Mouse (Mus musculus): ENCODE results near the gene Auts2. TPM values are rescaled to one million over a fixed set of nuclear protein-coding genes. Genes with fewer than 3 reads are reported as not detected.

Auts2 gene
- polyA plus RNA-seq, 1 experiment from 2014 or later: 75.0 TPM

DNA sequence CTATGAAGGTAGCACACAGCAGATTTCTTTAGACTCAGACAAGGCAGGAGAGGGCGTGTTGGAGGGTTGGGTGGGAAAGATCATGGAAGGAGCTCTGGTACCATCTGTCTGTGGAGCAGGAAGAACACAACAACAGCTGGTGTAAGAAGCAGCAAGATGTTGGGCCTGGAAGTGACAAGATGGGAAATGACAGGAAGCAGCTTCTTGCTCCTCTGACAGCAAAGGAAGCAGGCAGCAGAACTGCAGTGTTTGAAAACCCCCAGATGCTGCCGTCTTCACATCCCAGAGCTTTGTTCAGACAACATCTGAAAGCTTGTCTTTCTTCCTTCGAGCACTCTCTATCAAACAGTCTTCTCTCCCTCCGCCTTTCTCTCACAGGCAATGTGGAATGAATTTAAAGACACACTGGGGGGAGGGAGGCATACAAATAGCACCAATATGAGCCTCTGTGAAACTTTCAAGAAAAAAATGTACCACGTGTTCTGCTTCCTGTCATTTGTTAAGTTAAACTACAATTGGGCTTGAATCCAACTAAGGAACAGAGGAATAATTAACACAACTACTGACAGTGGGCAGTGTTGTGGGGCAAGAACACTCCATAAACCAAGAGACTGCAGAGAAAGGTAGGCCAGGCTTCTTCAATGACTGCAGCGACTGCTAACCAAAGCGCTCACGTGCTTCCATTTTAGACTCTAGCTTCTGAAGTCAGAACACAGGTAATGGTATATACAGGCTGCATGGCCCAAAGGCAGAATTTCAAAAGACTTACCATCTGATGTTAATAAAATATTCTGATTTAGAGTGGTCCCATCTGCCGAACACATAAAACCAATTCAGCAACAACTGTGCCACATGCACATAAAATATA is 381.6 kb downstream of the Auts2 start:
- no peak overlapping the region for H3K4me2 ChIP-seq (ENCODE audit: low read length)
- 45% methylated on average over 9 of the region's 9 CpGs for WGBS
- ATAC-seq (ENCODE audit: low FRiP score, low TSS enrichment): no peak
- H3K4me1 ChIP-seq (ENCODE audit: control insufficient read depth, insufficient read depth, low read length): peaks cover 21% of the 10 kb centered on the region
- no peaks in the 10 kb centered on the region for H3K27me3 ChIP-seq (ENCODE audit: control insufficient read depth, insufficient read depth, low read length)
- DNase-seq: peak; percentile 53
- 0 out of 2 replicates have a peak overlapping the region, but pooled peaks have one; percentile 38 for H3K27ac ChIP-seq (replicated peaks; ENCODE audit: low read depth, low read length)
- H3K9ac ChIP-seq (replicated peaks; ENCODE audit: low read length): no peak overlapping the region; the same call in 1 of the 2 replicates
- no peak overlapping the region for H3K4me3 ChIP-seq (replicated peaks; ENCODE audit: low read depth, low read length)
- H3K9me3 ChIP-seq (ENCODE audit: control insufficient read depth, low read length): no peaks in the 10 kb centered on the region
- no peaks in the 10 kb centered on the region for H3K36me3 ChIP-seq (ENCODE audit: control insufficient read depth, insufficient read depth, low read length)

DNA sequence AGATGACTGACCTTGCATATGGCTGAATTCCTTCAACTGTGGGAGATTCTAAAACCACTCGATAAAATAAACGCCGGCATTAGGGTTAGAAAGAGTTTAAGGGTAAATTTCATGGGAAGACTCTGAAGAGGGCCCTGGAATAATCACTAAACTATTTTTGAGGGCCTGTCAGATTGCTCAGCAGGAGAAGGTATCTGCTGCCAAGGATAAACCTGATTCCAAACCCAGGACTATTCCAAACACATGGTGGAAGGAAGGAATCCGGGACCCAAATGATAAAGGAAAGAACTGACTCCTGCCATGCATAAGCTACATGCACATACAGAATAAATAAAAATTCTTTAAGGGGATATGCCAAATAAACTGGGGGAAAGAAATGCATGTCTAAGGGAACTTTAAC is 399.0 kb downstream of the Auts2 start:
- no peaks in the 10 kb centered on the region for H3K36me3 ChIP-seq (ENCODE audit: control insufficient read depth, insufficient read depth, low read length)

DNA sequence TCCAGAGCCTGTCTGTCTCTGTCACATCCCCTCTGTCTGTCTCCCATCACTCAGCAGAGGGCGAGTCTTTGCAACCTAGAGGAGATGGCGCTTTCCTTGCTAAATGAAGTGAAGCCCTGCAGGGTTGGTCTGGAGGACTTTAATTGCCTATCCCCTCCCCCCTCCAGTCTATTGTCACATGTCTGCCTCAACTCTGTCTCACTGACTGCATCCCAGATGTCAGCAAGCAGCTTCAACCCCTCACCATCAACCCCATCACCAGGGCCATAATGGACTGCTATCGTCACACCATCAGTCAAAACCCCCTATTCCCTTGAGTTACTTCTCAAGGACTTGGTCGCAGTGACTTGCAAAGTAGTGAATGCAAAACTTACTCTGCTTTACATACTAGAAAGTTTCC is 402.3 kb downstream of the Auts2 start:
- Histone ChIP-seq H3K9me3 (ENCODE audit: control insufficient read depth, low read length) (no peaks in the 10 kb centered on the region), H3K27me3 (ENCODE audit: control insufficient read depth, insufficient read depth, low read length) (no peaks in the 10 kb centered on the region), H3K36me3 (ENCODE audit: control insufficient read depth, insufficient read depth, low read length) (no peaks in the 10 kb centered on the region), H3K9ac (replicated peaks; ENCODE audit: low read length) (no peak overlapping the region), H3K4me1 (ENCODE audit: control insufficient read depth, insufficient read depth, low read length) (no peaks in the 10 kb centered on the region), H3K4me2 (ENCODE audit: low read length) (no peak overlapping the region), H3K27ac (replicated peaks; ENCODE audit: low read depth, low read length) (no peak overlapping the region), H3K4me3 (replicated peaks; ENCODE audit: low read depth, low read length) (no peak overlapping the region)
- 71% methylated on average over 4 of the region's 4 CpGs for WGBS
- DNase-seq (no peak), ATAC-seq (ENCODE audit: low FRiP score, low TSS enrichment) (no peak)

More for the DNA sequence above, 399.0 kb downstream of the Auts2 start:
- ATAC-seq (ENCODE audit: low FRiP score, low TSS enrichment) (no peak), DNase-seq (no peak)
- Histone ChIP-seq H3K4me3 (replicated peaks; ENCODE audit: low read depth, low read length) (no peak overlapping the region), H3K27ac (replicated peaks; ENCODE audit: low read depth, low read length) (no peak overlapping the region), H3K9me3 (ENCODE audit: control insufficient read depth, low read length) (no peaks in the 10 kb centered on the region), H3K27me3 (ENCODE audit: control insufficient read depth, insufficient read depth, low read length) (no peaks in the 10 kb centered on the region), H3K4me1 (ENCODE audit: control insufficient read depth, insufficient read depth, low read length) (no peaks in the 10 kb centered on the region), H3K9ac (replicated peaks; ENCODE audit: low read length) (no peak overlapping the region), H3K4me2 (ENCODE audit: low read length) (no peak overlapping the region)
- WGBS: 93% methylated on average over 4 of the region's 4 CpGs

DNA sequence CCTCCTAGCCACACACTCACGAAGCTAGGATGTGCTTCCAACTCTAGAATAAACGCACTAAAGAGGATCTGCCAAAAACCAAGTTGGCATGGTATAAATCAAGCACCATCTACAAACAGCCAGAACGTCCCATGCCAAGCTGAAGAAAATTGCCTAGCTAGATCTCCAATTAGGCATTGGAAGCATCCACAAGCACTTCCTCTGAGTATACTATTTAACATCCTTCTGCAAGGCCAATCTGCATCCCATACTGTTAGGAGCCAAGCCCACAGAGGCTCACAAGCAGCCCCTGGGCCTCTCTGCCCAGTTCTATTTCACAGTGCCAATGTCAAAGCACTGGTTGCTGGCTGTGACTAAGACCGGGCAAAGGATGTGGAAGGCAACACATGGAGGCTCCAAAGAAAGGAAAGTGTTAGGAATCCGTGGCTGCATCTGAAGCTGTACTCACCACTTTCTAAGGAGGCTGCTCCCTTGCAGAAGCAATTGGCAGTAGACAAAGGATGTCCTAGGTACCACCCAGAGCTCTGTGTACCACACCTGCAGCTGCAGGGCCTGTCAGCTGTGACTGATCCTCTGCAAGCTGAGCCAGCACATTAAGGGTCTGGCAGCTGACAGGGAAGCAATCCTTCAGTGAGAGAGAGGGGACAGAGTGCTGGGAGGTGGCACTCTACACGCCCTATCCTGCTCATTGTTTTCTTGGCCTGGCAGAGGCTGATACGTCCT is 407.0 kb downstream of the Auts2 start:
- no peak for DNase-seq
- no peak overlapping the region for H3K4me3 ChIP-seq (replicated peaks; ENCODE audit: low read depth, low read length)

DNA sequence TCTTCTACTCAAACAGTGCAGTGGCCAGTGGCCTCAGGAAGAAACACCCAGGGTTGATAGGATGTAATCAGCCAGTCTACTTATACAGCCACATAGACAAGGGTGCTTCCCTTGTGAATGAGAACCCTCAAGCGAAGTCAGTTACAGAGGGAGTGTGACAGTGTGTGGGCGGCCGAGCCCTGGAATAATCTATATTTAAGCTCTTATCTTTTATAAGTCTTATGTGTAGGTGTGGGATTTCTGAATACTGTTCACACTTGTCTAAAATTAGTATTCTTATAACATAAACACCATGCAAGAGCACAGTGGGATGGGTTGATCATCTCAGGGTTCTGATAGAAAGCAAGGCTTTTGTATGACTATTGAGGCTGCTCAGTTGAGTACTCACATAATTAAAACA is 411.2 kb downstream of the Auts2 start:
- H3K27me3 ChIP-seq (ENCODE audit: control insufficient read depth, insufficient read depth, low read length): no peaks in the 10 kb centered on the region
- H3K9me3 ChIP-seq (ENCODE audit: control insufficient read depth, low read length): no peaks in the 10 kb centered on the region
- no peaks in the 10 kb centered on the region for H3K4me1 ChIP-seq (ENCODE audit: control insufficient read depth, insufficient read depth, low read length)
- no peaks in the 10 kb centered on the region for H3K36me3 ChIP-seq (ENCODE audit: control insufficient read depth, insufficient read depth, low read length)
- H3K4me3 ChIP-seq (replicated peaks; ENCODE audit: low read depth, low read length): no peak overlapping the region
- no peak for DNase-seq
- H3K4me2 ChIP-seq (ENCODE audit: low read length): no peak overlapping the region
- 95% methylated on average over 3 of the region's 3 CpGs for WGBS
- no peak overlapping the region for H3K27ac ChIP-seq (replicated peaks; ENCODE audit: low read depth, low read length)
- no peak for ATAC-seq (ENCODE audit: low FRiP score, low TSS enrichment)
- H3K9ac ChIP-seq (replicated peaks; ENCODE audit: low read length): no peak overlapping the region

More for the DNA sequence above, 407.0 kb downstream of the Auts2 start:
- H3K4me1 ChIP-seq (ENCODE audit: control insufficient read depth, insufficient read depth, low read length): no peaks in the 10 kb centered on the region
- no peak overlapping the region for H3K9ac ChIP-seq (replicated peaks; ENCODE audit: low read length)
- ATAC-seq (ENCODE audit: low FRiP score, low TSS enrichment): no peak
- H3K36me3 ChIP-seq (ENCODE audit: control insufficient read depth, insufficient read depth, low read length): no peaks in the 10 kb centered on the region
- 59% methylated on average over 7 of the region's 7 CpGs for WGBS
- no peaks in the 10 kb centered on the region for H3K27me3 ChIP-seq (ENCODE audit: control insufficient read depth, insufficient read depth, low read length)
- H3K4me2 ChIP-seq (ENCODE audit: low read length): no peak overlapping the region
- H3K27ac ChIP-seq (replicated peaks; ENCODE audit: low read depth, low read length): 0 out of 2 replicates have a peak overlapping the region, but pooled peaks have one; percentile 22
- no peaks in the 10 kb centered on the region for H3K9me3 ChIP-seq (ENCODE audit: control insufficient read depth, low read length)

DNA sequence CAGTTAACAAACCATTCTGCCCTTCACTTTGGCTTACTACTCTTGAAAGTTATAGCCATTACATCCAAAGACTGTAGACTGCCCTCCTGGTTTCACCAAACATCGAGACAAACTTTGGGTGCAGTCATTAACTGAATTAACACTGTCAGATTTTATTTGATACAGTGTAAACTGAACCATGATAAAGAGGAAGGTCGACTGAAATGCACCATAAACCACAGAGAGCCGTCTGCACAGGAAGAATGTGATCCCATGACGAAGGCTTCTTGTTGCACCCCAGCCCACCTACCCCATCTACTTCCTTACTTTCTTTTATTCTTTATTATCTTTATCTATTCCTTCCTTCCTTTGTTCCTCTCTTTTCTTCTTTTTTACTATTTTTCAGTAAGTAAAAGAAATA is 412.6 kb downstream of the Auts2 start:
- H3K4me1 ChIP-seq (ENCODE audit: control insufficient read depth, insufficient read depth, low read length): no peaks in the 10 kb centered on the region
- no peak overlapping the region for H3K4me3 ChIP-seq (replicated peaks; ENCODE audit: low read depth, low read length)
- no peaks in the 10 kb centered on the region for H3K27me3 ChIP-seq (ENCODE audit: control insufficient read depth, insufficient read depth, low read length)
- H3K36me3 ChIP-seq (ENCODE audit: control insufficient read depth, insufficient read depth, low read length): no peaks in the 10 kb centered on the region
- no peak overlapping the region for H3K4me2 ChIP-seq (ENCODE audit: low read length)
- DNase-seq (no peak), ATAC-seq (ENCODE audit: low FRiP score, low TSS enrichment) (no peak)
- 75% methylated on average over 4 of the region's 4 CpGs for WGBS
- H3K27ac ChIP-seq (replicated peaks; ENCODE audit: low read depth, low read length): no peak overlapping the region
- H3K9me3 ChIP-seq (ENCODE audit: control insufficient read depth, low read length): no peaks in the 10 kb centered on the region
- H3K9ac ChIP-seq (replicated peaks; ENCODE audit: low read length): no peak overlapping the region

DNA sequence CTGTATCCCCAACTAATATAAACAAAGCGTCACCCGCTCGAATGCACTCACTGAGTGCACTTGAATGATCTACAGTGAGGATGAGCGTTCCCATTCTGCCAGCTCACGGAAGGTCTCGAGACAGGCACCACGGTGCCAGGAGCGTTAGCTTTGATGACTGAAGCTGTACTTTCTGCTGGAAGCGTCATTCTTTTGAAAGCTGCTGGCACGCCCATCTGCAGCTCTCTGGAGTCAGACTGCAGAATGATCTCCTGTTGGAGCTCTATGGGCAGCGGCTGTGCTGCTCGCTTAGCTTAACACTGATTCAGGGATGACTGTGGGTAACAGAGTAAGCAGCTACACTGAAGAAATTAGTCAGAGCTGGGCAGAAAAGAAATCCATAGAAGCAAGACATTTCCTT is 416.5 kb downstream of the Auts2 start:
- peak; percentile 36 for DNase-seq
- WGBS: 75% methylated on average over 12 of the region's 12 CpGs
- no peak overlapping the region for H3K4me3 ChIP-seq (replicated peaks; ENCODE audit: low read depth, low read length)
- no peaks in the 10 kb centered on the region for H3K4me1 ChIP-seq (ENCODE audit: control insufficient read depth, insufficient read depth, low read length)
- ATAC-seq (ENCODE audit: low FRiP score, low TSS enrichment): no peak
- H3K9me3 ChIP-seq (ENCODE audit: control insufficient read depth, low read length): no peaks in the 10 kb centered on the region
- H3K4me2 ChIP-seq (ENCODE audit: low read length): no peak overlapping the region
- no peaks in the 10 kb centered on the region for H3K27me3 ChIP-seq (ENCODE audit: control insufficient read depth, insufficient read depth, low read length)
- H3K36me3 ChIP-seq (ENCODE audit: control insufficient read depth, insufficient read depth, low read length): no peaks in the 10 kb centered on the region
- no peak overlapping the region for H3K9ac ChIP-seq (replicated peaks; ENCODE audit: low read length)
- H3K27ac ChIP-seq (replicated peaks; ENCODE audit: low read depth, low read length): peak overlapping the region; percentile 26; the same call in 1 of the 2 replicates

DNA sequence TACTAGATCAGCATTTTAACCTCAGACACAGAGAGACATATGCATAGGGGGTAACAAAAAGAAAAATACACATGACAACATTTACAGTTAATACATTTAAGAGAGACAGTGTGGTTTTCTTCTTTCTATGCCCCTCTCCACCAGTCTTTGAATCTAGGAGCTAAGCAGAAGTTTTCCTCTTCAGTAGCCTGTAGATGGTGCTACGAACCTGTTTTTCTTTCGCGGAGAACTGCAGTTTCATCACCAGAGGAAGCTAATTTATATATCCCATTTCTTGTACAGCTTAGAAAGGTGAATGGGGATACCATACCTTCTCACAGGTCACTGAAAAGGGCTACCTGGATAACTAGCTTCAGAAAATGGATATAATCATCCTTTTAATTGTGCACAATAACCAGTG is 427.5 kb downstream of the Auts2 start:
- Histone ChIP-seq H3K4me3 (replicated peaks; ENCODE audit: low read depth, low read length) (no peak overlapping the region), H3K27ac (replicated peaks; ENCODE audit: low read depth, low read length) (no peak overlapping the region), H3K9me3 (ENCODE audit: control insufficient read depth, low read length) (no peaks in the 10 kb centered on the region), H3K4me2 (ENCODE audit: low read length) (no peak overlapping the region), H3K4me1 (ENCODE audit: control insufficient read depth, insufficient read depth, low read length) (0 out of 2 replicates have a peak, but pooled peaks cover 3% of the 10 kb centered on the region), H3K9ac (replicated peaks; ENCODE audit: low read length) (no peak overlapping the region), H3K36me3 (ENCODE audit: control insufficient read depth, insufficient read depth, low read length) (no peaks in the 10 kb centered on the region), H3K27me3 (ENCODE audit: control insufficient read depth, insufficient read depth, low read length) (no peaks in the 10 kb centered on the region)
- DNase-seq (peak; percentile 84), ATAC-seq (ENCODE audit: low FRiP score, low TSS enrichment) (no peak)
- WGBS: 77% methylated on average over 3 of the region's 3 CpGs
